Mouse (Mus musculus) liver, embryonic 13.5 days (tissue): ENCODE measurements at regions not wholly inside any gene's neighbourhood (a gene's known extent, or its start where the extent isn't known, plus 50 kb on each side); places are given as distances from the start of the nearest gene placed in this dataset.

Source experiments
- ATAC-seq: fragments of 200-750 bp; cut with Nextera tagmentation; 2 replicates; pipeline ENCODE4 v1.8.0; 2017; ENCODE audit warnings: low read depth, mild to moderate bottlenecking, moderate number of reproducible peaks, moderate library complexity
- DNase-seq: peaks from one replicate; pipeline ENCODE4 v3.0.0; 2022
- H3K27ac ChIP-seq: fragments of 300-500 bp; sonication (generic); 2 replicates; pipeline ENCODE4 v1.5.1; 2015; ENCODE audit warnings: moderate library complexity, mild to moderate bottlenecking, inconsistent platforms
- H3K27me3 ChIP-seq: fragments of 300-500 bp; sonication (generic); 2 replicates; pipeline ENCODE4 v1.6.1; 2015; ENCODE audit warnings: mild to moderate bottlenecking, inconsistent platforms
- H3K36me3 ChIP-seq: fragments of 300-500 bp; sonication (generic); 2 replicates; pipeline ENCODE4 v1.6.1; 2015; ENCODE audit warnings: mild to moderate bottlenecking, inconsistent platforms
- H3K4me1 ChIP-seq: fragments of 300-500 bp; sonication (generic); replicated peaks from 2 replicates; pipeline ENCODE4 v1.6.1; 2015; ENCODE audit warnings: inconsistent platforms
- H3K4me2 ChIP-seq: fragments of 300-500 bp; sonication (generic); 2 replicates; pipeline ENCODE4 v1.6.1; 2015; ENCODE audit warnings: inconsistent platforms, mild to moderate bottlenecking, moderate library complexity
- H3K4me3 ChIP-seq: fragments of 300-500 bp; sonication (generic); replicated peaks from 2 replicates; pipeline ENCODE4 v1.5.1; 2015; ENCODE audit warnings: mild to moderate bottlenecking, inconsistent platforms
- H3K9ac ChIP-seq: fragments of 300-500 bp; sonication (generic); 2 replicates; pipeline ENCODE4 v1.6.1; 2015; ENCODE audit warnings: mild to moderate bottlenecking, inconsistent platforms
- H3K9me3 ChIP-seq: fragments of 300-500 bp; sonication (generic); replicated peaks from 2 replicates; pipeline ENCODE4 v1.6.1; 2016; ENCODE audit warnings: inconsistent platforms
- WGBS: fragments of 180-500 bp; shearing (Covaris S2); methylation state at CpG from one replicate; pipeline ENCODE4 v1.1.7; 2015; ENCODE audit not compliant: insufficient replicate concordance; 5-methylcytosine and 5-hydroxymethylcytosine counted together

- Histone ChIP-seq H3K4me3 (no peak overlapping the region), H3K4me2 (no peak overlapping the region), H3K36me3 (no peaks in the 10 kb centered on the region), H3K4me1 (no peaks in the 10 kb centered on the region), H3K27me3 (no peaks in the 10 kb centered on the region), H3K9ac (no peak overlapping the region), H3K9me3 (no peaks in the 10 kb centered on the region; the same call in 1 of the 2 replicates), H3K27ac (no peak overlapping the region)
- DNase-seq, result no peak
- ATAC-seq, result no peak
- 56% methylated on average over 18 of the region's 18 CpGs for WGBS
These were observed 92.9 kb downstream of the Pax1 start for GRCm38 (mm10) chr2:147454362-147455257.
